Mouse (Mus musculus) ES-Bruce4 (cell line): ENCODE results near the gene Actl6b. TPM values are rescaled to one million over a fixed set of nuclear protein-coding genes. Genes with fewer than 3 reads are reported as not detected.

ENCODE experiments used
- H3K27ac ChIP-seq: 2 replicates; pipeline ENCODE4 v1.5.1; 2012; ENCODE audit warnings: low read length, inconsistent platforms; ENCODE audit not compliant: insufficient read depth
- H3K27me3 ChIP-seq: 2 replicates; pipeline ENCODE4 v1.6.1; 2012; ENCODE audit warnings: mild to moderate bottlenecking, low read length, inconsistent platforms; ENCODE audit not compliant: control insufficient read depth, poor library complexity, insufficient read depth, severe bottlenecking
- H3K36me3 ChIP-seq: 2 replicates; pipeline ENCODE4 v1.6.1; 2012; ENCODE audit warnings: inconsistent platforms, mild to moderate bottlenecking, low read length, moderate library complexity; ENCODE audit not compliant: control insufficient read depth, poor library complexity, insufficient read depth, severe bottlenecking
- H3K4me1 ChIP-seq: one replicate; pipeline ENCODE4 v1.8.1; 2011; ENCODE audit warnings: low read length; ENCODE audit not compliant: control insufficient read depth, insufficient read depth
- H3K4me3 ChIP-seq: 2 replicates; pipeline ENCODE4 v1.5.1; 2011; ENCODE audit warnings: low read depth, mild to moderate bottlenecking, low read length
- H3K9ac ChIP-seq: 2 replicates; pipeline ENCODE4 v1.6.1; 2012; ENCODE audit warnings: low read depth, mild to moderate bottlenecking, inconsistent platforms; ENCODE audit not compliant: poor library complexity, severe bottlenecking
- H3K9me3 ChIP-seq: replicated peaks from 2 replicates; pipeline ENCODE4 v1.6.1; 2012; ENCODE audit warnings: mild to moderate bottlenecking, low read length, inconsistent platforms; ENCODE audit not compliant: control insufficient read depth, poor library complexity, insufficient read depth, severe bottlenecking
- CTCF ChIP-seq: IDR thresholded peaks from one replicate; pipeline ENCODE4 v1.8.1; 2011; ENCODE audit warnings: low read depth, low read length
- EP300 ChIP-seq: IDR thresholded peaks from 2 replicates; pipeline ENCODE4 v1.6.1; 2011; ENCODE audit warnings: low read depth, low read length; ENCODE audit not compliant: insufficient read depth
- POLR2A ChIP-seq: IDR thresholded peaks from one replicate; pipeline ENCODE4 v1.8.1; 2011; ENCODE audit warnings: low read length; ENCODE audit not compliant: insufficient read depth
- polyA plus RNA-seq: library from polyadenylated mRNA; stranded (reverse); fragments of >200 nt; gene quantifications from 2 replicates; pipeline ENCODE4 v1.2.4, GENCODE M21; 2011; ENCODE audit warnings: low read depth; ENCODE audit not compliant: missing spikeins, insufficient read depth, insufficient read length

Gene Actl6b
- polyA plus RNA-seq, 1 experiment: not detected

DNA sequence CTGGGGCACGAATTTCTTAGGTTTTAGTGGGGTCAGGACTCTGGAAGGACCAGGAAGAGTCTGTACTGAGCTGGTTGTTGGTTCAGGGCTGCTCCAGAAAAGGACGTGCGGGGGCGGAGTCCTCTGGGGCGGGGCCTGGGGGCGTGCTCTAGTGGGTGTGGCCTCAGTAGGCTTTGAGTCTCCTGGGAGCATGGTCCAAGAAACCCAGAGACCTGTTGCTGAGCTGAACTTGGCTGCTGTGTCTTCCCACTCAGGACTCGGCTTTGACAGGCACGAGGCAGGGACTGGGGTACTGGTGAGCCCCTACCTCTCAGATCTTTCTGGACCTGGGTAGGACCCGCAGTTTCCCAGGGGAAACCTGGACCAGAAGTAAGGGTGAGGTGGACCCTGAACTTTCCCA lies 16.3 kb downstream of the Actl6b start, which contains the start of gene Tfr2:
Tfr2 (plus strand) TSS at position 176 of the 400 bp plus-strand sequence.
- Histone ChIP-seq H3K27me3 (no peaks in the 10 kb centered on the region), H3K27ac (no peak within 1 kb of the TSS), H3K9me3 (no peaks in the 10 kb centered on the region), H3K4me3 (no peak within 1 kb of the TSS), H3K9ac (no peak within 1 kb of the TSS), H3K4me1 (no peaks in the 10 kb centered on the region), H3K36me3 (no peaks in the 10 kb centered on the region)
- no peak for TF ChIP-seq CTCF
- TF ChIP-seq POLR2A: no peak
- TF ChIP-seq EP300: no peak

GRCm38 (mm10) chr5:137570181-137570580 lies 16.9 kb downstream of the Actl6b start:
- no peaks in the 10 kb centered on the region for H3K4me1 ChIP-seq
- H3K4me3 ChIP-seq: no peak overlapping the region
- H3K9ac ChIP-seq: no peak overlapping the region
- H3K27me3 ChIP-seq: no peaks in the 10 kb centered on the region
- no peak for TF ChIP-seq POLR2A
- TF ChIP-seq CTCF: no peak
- no peak for TF ChIP-seq EP300
- H3K36me3 ChIP-seq: no peaks in the 10 kb centered on the region
- H3K9me3 ChIP-seq: no peaks in the 10 kb centered on the region
- H3K27ac ChIP-seq: no peak overlapping the region

GRCm38 (mm10) chr5:137570691-137571586 lies 17.6 kb downstream of the Actl6b start:
- no peak overlapping the region for H3K4me3 ChIP-seq

GRCm38 (mm10) chr5:137574470-137574901 lies 21.2 kb downstream of the Actl6b start:
- TF ChIP-seq EP300 (no peak), POLR2A (no peak), CTCF (peak; percentile 35)
- H3K9me3 ChIP-seq: no peaks in the 10 kb centered on the region
- H3K27ac ChIP-seq: no peak overlapping the region
- H3K9ac ChIP-seq: no peak overlapping the region
- peak overlapping the region; percentile 32 for H3K4me3 ChIP-seq
- no peaks in the 10 kb centered on the region for H3K4me1 ChIP-seq
- no peaks in the 10 kb centered on the region for H3K36me3 ChIP-seq
- no peaks in the 10 kb centered on the region for H3K27me3 ChIP-seq

More at GRCm38 (mm10) chr5:137570691-137571586, 17.6 kb downstream of the Actl6b start:
- TF ChIP-seq POLR2A (no peak), EP300 (no peak)
- Histone ChIP-seq H3K27ac (no peak overlapping the region), H3K36me3 (no peaks in the 10 kb centered on the region), H3K27me3 (no peaks in the 10 kb centered on the region), H3K9ac (no peak overlapping the region), H3K9me3 (no peaks in the 10 kb centered on the region), H3K4me1 (no peaks in the 10 kb centered on the region)

DNA sequence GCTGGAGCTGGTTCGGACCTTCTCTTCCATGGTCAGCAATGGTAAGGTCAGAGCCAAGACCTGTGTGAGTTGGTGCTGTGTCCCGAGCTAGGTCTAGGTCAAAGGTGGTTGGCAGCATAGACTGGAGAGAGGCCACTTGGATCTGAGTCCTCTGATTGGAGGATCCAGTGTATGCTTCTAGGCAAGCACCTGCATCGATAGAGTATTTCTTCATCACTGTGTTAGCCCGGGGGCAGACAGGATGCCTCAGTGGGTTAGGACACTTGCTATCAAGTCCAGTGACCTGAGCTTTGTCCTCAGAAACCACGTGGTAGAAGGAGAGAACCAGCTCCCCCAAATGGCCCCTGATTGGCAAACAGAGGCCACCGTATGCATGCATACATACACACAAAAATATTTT lies 26.9 kb downstream of the Actl6b start:
- H3K27me3 ChIP-seq: no peaks in the 10 kb centered on the region
- TF ChIP-seq POLR2A (no peak), CTCF (no peak), EP300 (no peak)
- no peak overlapping the region for H3K4me3 ChIP-seq

GRCm38 (mm10) chr5:137582702-137583101 lies 29.4 kb downstream of the Actl6b start:
- no peaks in the 10 kb centered on the region for H3K36me3 ChIP-seq
- H3K9me3 ChIP-seq: no peaks in the 10 kb centered on the region
- H3K4me1 ChIP-seq: no peaks in the 10 kb centered on the region
- no peak overlapping the region for H3K9ac ChIP-seq
- H3K27me3 ChIP-seq: no peaks in the 10 kb centered on the region
- H3K27ac ChIP-seq: no peak overlapping the region
- TF ChIP-seq POLR2A (no peak), EP300 (no peak), CTCF (no peak)
- no peak overlapping the region for H3K4me3 ChIP-seq

More for the DNA sequence above, 26.9 kb downstream of the Actl6b start:
- Histone ChIP-seq H3K9ac (no peak overlapping the region), H3K4me1 (no peaks in the 10 kb centered on the region), H3K36me3 (no peaks in the 10 kb centered on the region), H3K27ac (no peak overlapping the region), H3K9me3 (no peaks in the 10 kb centered on the region)
